Comparison of ENCODE assay signal across 20 mouse cellular contexts in the genomic region with DNA sequence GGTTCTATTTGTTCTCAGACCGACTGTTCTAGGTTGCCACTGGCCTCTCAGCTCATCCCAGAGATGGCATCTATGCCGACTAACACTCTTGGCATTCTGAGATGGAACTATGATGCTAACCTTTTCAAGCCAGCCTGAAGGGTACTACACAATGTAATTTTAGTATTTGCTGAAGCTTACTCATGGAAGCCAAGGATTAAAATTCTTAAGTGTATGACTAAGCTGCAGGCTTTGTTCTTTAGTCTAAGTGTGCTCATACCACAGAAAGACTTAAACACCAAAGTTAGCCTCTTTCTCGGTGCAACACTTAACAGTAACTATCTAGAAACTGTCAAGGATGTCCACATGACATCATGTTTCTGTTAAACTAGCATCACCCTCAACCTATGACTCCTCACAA.
DNase-seq lines count a peak whose midpoint lies in the region; ATAC-seq and TF ChIP-seq lines count a peak whose summit lies in the region.
"Had no signal": no experiment of that assay in that cellular context is flagged by ENCODE, and none has a peak within 500 bp of the region (broad histone marks: within the 10 kb centered on the region; RNA-seq: fewer than 3 reads in every experiment).

No protein-coding gene starts in this region.

- H3K27me3 ChIP-seq in C2C12 (ENCODE audit: control insufficient read depth, insufficient read depth, insufficient read length) = no peaks in the 10 kb centered on the region
- H3K27me3 ChIP-seq in hindbrain, postnatal 0 days (ENCODE audit: insufficient read depth, low read length) = no peaks in the 10 kb centered on the region
- H3K27me3 ChIP-seq: embryonic facial prominence, embryonic 13.5 days; forebrain, embryonic 13.5 days; heart, embryonic 13.5 days; hindbrain, embryonic 13.5 days; intestine, embryonic 15.5 days had no signal

- peak; percentile 35; the same call in 1 of the 2 replicates for ATAC-seq in frontal cortex, adult (ENCODE audit: low TSS enrichment)
- no peak for ATAC-seq in hindbrain, postnatal 0 days
- ATAC-seq: activated CD4-positive, CD25-positive, alpha-beta regulatory T cell, adult 4 months; forebrain, embryonic 13.5 days; forebrain, postnatal 0 days; intestine, embryonic 15.5 days had no signal

- no peaks in the 10 kb centered on the region for H3K79me3 ChIP-seq in C2C12 (ENCODE audit: low read depth)

- DNase-seq in frontal cortex, adult 2 months (ENCODE audit: extremely low spot score in 1 of 2, low spot score in 1 of 2) = no peak
- DNase-seq in ovary, adult 18-20 months (ENCODE audit: low spot score) = no peak
- no peak for DNase-seq in hindbrain, postnatal 0 days (ENCODE audit: low spot score)
- DNase-seq in adrenal gland, adult (ENCODE audit: inconsistent age in 2 of 2, low spot score in 1 of 2) = no peak
- DNase-seq: adrenal gland, adult 2 months; adrenal gland, postnatal 25 days; cerebellum, adult 18-20 months; cerebellum, adult 9-11 months; forebrain, postnatal 0 days; gastrocnemius, postnatal 36 days; heart, postnatal 4 days had no signal

- 86% methylated on average over 3 of the region's 3 CpGs for WGBS in hindbrain, postnatal 0 days

- no peak overlapping the region for H3ac ChIP-seq in C2C12 (ENCODE audit: control insufficient read depth, insufficient read length, low read depth)

- TF ChIP-seq POLR2A in embryonic fibroblast, embryonic 13.5 days (IDR thresholded peaks at IDR 0.05; ENCODE audit: low read depth, low read length) = no peak

- peak overlapping the region; percentile 12; the same call in 1 of the 2 replicates for H3K27ac ChIP-seq in embryonic fibroblast, embryonic 13.5 days (ENCODE audit: insufficient read depth, low read length)
- no peak overlapping the region for H3K27ac ChIP-seq in hindbrain, postnatal 0 days
- H3K27ac ChIP-seq: embryonic facial prominence, embryonic 13.5 days; forebrain, embryonic 13.5 days; heart, embryonic 13.5 days; hindbrain, embryonic 13.5 days; intestine, embryonic 15.5 days had no signal

- H3K9ac ChIP-seq in hindbrain, postnatal 0 days (replicated peaks; ENCODE audit: low read length) = no peak overlapping the region
- H3K9ac ChIP-seq: embryonic facial prominence, embryonic 13.5 days; forebrain, embryonic 13.5 days; forebrain, postnatal 0 days; heart, embryonic 13.5 days; hindbrain, embryonic 13.5 days; intestine, embryonic 15.5 days had no signal

- H3K9me3 ChIP-seq in hindbrain, postnatal 0 days (ENCODE audit: low read length) = no peaks in the 10 kb centered on the region
- H3K9me3 ChIP-seq: forebrain, embryonic 13.5 days; hindbrain, embryonic 13.5 days; intestine, embryonic 15.5 days had no signal

- no peak for TF ChIP-seq CTCF in C2C12 (IDR thresholded peaks at IDR 0.05; ENCODE audit: control insufficient read depth, insufficient read depth, insufficient read length)
- TF ChIP-seq CTCF in embryonic fibroblast, embryonic 13.5 days (IDR thresholded peaks at IDR 0.05; ENCODE audit: borderline replicate concordance, insufficient read depth, low read length) = no peak
- TF ChIP-seq CTCF in hindbrain, postnatal 0 days (IDR thresholded peaks at IDR 0.05; ENCODE audit: low read depth) = no peak

- H3K4me3 ChIP-seq in C2C12 (ENCODE audit: insufficient read depth, poor library complexity, severe bottlenecking) = no peak overlapping the region
- no peak overlapping the region for H3K4me3 ChIP-seq in embryonic fibroblast, embryonic 13.5 days (ENCODE audit: insufficient read depth, low read length)
- no peak overlapping the region for H3K4me3 ChIP-seq in hindbrain, postnatal 0 days (ENCODE audit: low read length)
- H3K4me3 ChIP-seq: embryonic facial prominence, embryonic 13.5 days; forebrain, embryonic 13.5 days; heart, embryonic 13.5 days; hindbrain, embryonic 13.5 days; intestine, embryonic 15.5 days had no signal

- H3K79me2 ChIP-seq in C2C12 (ENCODE audit: control insufficient read depth, insufficient read depth) = no peaks in the 10 kb centered on the region

- no peaks in the 10 kb centered on the region for H3K4me1 ChIP-seq in embryonic fibroblast, embryonic 13.5 days (ENCODE audit: control insufficient read depth, insufficient read depth, low read length)
- H3K4me1 ChIP-seq in hindbrain, postnatal 0 days (ENCODE audit: insufficient read depth, low read length) = no peaks in the 10 kb centered on the region
- H3K4me1 ChIP-seq: embryonic facial prominence, embryonic 13.5 days; forebrain, embryonic 13.5 days; hindbrain, embryonic 13.5 days; intestine, embryonic 15.5 days had no signal

- no peak overlapping the region for H3K4me2 ChIP-seq in hindbrain, postnatal 0 days (ENCODE audit: low read depth, low read length)
- H3K4me2 ChIP-seq: embryonic facial prominence, embryonic 13.5 days; forebrain, embryonic 13.5 days; heart, embryonic 13.5 days; hindbrain, embryonic 13.5 days; intestine, embryonic 15.5 days had no signal

- H3K36me3 ChIP-seq in C2C12 (ENCODE audit: control insufficient read depth, insufficient read depth) = peaks cover 68% of the 10 kb centered on the region
- peaks cover 50% of the 10 kb centered on the region for H3K36me3 ChIP-seq in hindbrain, postnatal 0 days (ENCODE audit: insufficient read depth, low read length)

TF ChIP-seq in C2C12, 6 proteins besides CTCF, POLR2A, EP300 and RAD21:
- TF ChIP-seq USF1 (IDR thresholded peaks at IDR 0.05; ENCODE audit: low read depth) (no peak), FOSL1 (IDR thresholded peaks at IDR 0.05; ENCODE audit: insufficient read depth, low read length, poor library complexity, severe bottlenecking) (peak; percentile 22), MAX (IDR thresholded peaks at IDR 0.05) (peak; percentile 11), CEBPB (IDR thresholded peaks at IDR 0.05; ENCODE audit: low read depth) (peak; percentile 7), MYOG (IDR thresholded peaks at IDR 0.05; ENCODE audit: control insufficient read depth, extremely low read depth, insufficient read length) (no peak)
